Mouse (Mus musculus): ENCODE measurements at regions not wholly inside any gene's neighbourhood (a gene's known extent, or its start where the extent isn't known, plus 50 kb on each side); places are given as distances from the start of the nearest gene placed in this dataset.

GRCm38 (mm10) chr14:46625760-46626159 is 134.6 kb upstream of the Cdkn3 start:
- TF ChIP-seq POLR2A (IDR thresholded peaks at IDR 0.05; ENCODE audit: borderline replicate concordance, insufficient read depth, low read length) (no peak), CTCF (IDR thresholded peaks at IDR 0.05; ENCODE audit: borderline replicate concordance, insufficient read depth, low read depth, low read length) (no peak)
